Mouse (Mus musculus) heart, postnatal 0 days (tissue): ENCODE measurements around the gene Rxra.

Source experiments
- CTCF ChIP-seq: IDR thresholded peaks from 2 replicates; pipeline ENCODE4 v1.5.1; 2016; ENCODE audit warnings: antibody characterized with exemption, control low read depth, low read depth
- EP300 ChIP-seq: IDR thresholded peaks from 2 replicates; pipeline ENCODE4 v1.6.1; 2016; ENCODE audit warnings: antibody characterized with exemption, low read depth

DNA sequence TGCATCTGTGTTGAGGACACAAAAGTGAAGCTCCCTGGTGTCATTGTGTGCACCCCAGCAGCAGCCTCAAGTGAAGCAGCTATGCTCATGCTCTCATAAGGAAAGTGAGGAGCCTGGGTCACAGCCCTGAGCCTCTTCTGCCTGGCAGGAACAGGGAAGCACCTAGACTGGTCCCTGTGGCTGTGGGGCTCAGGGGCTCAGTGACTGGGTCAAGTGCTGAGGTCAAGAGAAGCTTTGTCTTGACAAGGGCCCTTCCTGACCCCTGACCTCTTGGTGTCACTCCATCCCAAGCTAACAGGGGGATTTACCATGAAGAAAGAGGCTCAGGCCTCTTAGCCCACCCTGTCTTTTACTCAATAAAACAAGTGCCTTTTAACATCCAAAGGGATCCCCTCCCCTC, 25.2 kb upstream of the Rxra start:
- no peak for TF ChIP-seq CTCF
- no peak for TF ChIP-seq EP300
